Mouse (Mus musculus): ENCODE data around the gene Tpst1. TPM values are rescaled to one million over a fixed set of nuclear protein-coding genes. Genes with fewer than 3 reads are reported as not detected.

The Tpst1 gene
- polyA plus RNA-seq (2015; fragmentation: Illumina TruSeq; extraction: RNeasy Lipid Tissue Mini Kit (QIAGEN cat#74804); ENCODE audit: low read depth, low replicate concordance), result 40.9 TPM

DNA sequence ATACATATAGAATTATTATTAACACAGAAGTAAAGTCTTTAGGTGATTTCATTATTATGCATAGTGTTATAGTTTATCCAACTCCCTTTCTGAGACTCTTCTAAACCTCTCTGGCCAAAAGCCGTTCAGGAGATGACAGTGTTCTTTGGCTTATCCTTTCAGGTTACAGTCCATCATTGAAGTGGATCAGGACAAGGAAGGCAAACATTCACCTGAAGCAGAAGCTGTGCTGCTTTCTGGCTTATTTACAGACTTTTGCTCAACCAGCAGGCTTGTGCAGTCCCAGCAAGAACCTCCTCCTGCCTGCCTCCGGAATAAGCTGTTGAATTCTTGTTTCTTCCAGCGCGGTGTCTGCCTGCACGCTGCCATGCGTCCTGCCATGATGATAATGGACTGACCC is at the start of gene Tpst1:
Gene Tpst1 (plus strand): TSS at position 301 of the 400 bp plus-strand sequence.

DNA sequence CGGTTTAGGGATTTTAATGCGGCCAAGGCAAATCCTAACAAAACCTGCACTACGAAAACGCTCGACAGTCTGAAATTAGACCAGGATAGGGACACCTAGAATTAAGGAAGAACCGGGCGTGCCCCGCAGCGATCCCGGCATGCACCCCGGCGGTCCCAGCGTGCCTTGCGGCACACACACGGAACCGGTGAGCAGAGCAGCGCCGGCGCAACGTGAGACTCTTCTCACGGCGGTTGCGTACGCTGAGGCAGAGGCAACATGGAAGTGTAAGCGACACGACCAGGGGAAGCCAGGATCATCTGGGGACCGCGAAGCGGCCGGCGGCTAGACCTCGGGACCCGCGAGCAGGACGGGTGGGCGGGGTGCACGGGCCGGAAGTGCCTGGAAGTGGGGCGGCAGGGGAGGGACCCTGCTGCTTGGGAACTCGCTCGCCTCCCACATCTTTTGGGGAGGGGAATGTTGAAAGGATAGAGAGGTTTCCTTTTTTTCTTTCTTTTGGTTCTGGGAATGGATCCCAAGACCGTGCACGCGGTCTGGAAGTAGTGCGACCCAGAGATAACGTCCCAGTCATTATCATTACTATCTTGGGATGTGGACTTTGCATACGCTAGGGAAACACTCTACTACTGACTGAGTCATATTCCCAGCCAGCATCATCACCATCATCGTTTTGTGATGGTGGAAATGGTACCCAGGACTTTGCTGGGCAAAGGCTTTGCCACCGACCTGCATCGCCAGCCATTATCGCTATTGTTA is 43.8 kb upstream of the Tpst1 start, which contains the start of the genes Asl and Crcp:
Gene Asl (minus strand): TSS at position 106 of the 756 bp plus-strand sequence.
Gene Crcp (plus strand): TSS at position 149 of the 756 bp plus-strand sequence.

DNA sequence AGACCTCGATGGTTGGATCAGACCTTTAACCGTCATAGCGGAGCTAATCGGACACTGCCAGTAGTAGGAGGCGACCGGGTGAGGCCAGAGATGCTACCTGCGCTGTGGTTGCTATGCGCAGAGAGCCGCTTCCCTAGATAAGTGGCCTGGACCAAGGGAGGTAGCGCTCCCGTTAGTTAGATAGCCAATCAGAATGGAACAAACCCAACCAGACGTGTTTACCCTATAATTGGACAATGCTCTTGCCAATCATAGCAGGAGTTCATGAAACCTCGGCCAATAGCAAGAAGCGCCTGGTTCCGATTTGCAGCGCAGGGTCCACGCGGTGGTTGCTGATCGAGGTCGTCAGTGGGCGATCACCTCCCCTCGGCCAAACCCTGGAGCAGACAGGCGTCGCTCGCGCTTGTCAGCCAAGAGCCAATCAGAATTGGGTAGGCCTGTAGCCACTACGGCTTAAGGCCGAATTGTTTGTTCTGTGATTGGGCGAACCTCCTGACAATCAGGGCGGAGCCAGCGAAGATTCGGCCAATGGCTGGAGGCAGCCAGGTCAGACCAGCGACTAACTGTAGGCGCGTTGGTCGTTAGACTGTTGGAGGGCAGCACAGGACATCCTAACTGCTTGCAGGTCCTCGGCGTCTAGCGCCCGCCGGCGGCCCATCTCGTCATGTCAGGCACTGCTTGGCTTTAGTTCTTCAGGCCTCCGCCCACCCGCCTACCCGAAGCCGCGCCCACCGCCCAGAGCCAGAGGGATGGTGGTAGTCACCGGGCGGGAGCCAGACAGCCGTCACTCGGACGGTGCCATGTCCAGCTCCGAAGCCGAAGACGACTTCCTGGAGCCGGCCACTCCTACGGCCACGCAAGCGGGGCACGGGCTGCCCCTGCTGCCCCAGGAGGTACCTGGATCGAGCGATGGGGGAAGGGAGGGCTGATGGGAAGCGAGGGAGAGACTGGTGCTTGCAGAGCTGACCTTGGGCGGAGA is 71.5 kb downstream of the Tpst1 start, which contains the start of gene Kctd7:
Gene Kctd7 (plus strand): TSS at position 528 of the 979 bp plus-strand sequence.

DNA sequence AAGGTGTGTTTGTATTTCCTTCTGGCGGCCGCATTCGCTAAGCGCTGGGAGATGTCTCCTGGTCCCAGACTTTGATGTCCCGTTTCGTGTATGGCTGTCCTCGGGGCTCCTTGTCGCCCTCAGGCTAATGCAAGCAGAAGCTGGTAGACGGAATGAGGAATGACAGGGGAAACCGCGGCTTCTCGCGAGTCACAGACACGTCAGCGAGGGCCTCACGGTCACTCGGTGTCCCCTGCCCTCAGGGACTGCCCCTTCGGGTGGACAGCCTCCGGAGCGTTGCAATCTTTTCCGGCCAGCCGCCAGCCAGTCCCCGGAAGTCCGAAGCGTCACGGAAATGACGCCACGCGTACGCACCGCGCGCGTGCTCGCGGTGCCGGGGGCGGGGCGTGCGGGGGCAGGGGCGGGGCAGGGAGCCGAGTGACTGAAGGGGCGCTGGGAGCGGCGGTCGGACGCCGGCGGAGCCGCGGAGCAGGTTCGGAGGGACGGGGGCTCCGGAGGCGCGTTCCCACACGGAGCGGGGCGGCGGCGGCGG is 98.4 kb downstream of the Tpst1 start, which contains the start of gene Rabgef1:
Gene Rabgef1 (plus strand): TSS at position 376 of the 532 bp plus-strand sequence.

Other genes with a start within 250 kb of the Tpst1 start
- 20.4 TPM for gene Sumf2, start 226.3 kb upstream of the Tpst1 start, polyA plus RNA-seq (2015; fragmentation: Illumina TruSeq; extraction: RNeasy Lipid Tissue Mini Kit (QIAGEN cat#74804); ENCODE audit: low read depth, low replicate concordance)
- gene Chchd2, start 185.9 kb upstream of the Tpst1 start, polyA plus RNA-seq (2015; fragmentation: Illumina TruSeq; extraction: RNeasy Lipid Tissue Mini Kit (QIAGEN cat#74804); ENCODE audit: low read depth, low replicate concordance), result 738 TPM
- 7.1 TPM for gene Zbed5, start 177.6 kb upstream of the Tpst1 start, polyA plus RNA-seq (2015; fragmentation: Illumina TruSeq; extraction: RNeasy Lipid Tissue Mini Kit (QIAGEN cat#74804); ENCODE audit: low read depth, low replicate concordance)
- 22.4 TPM for gene Phkg1, start 174.8 kb upstream of the Tpst1 start, polyA plus RNA-seq (2015; fragmentation: Illumina TruSeq; extraction: RNeasy Lipid Tissue Mini Kit (QIAGEN cat#74804); ENCODE audit: low read depth, low replicate concordance)
- 1.6 TPM for gene Nupr1l, start 164.8 kb upstream of the Tpst1 start, polyA plus RNA-seq (2015; fragmentation: Illumina TruSeq; extraction: RNeasy Lipid Tissue Mini Kit (QIAGEN cat#74804); ENCODE audit: low read depth, low replicate concordance)
- gene Vkorc1l1, start 131.4 kb upstream of the Tpst1 start, polyA plus RNA-seq (2015; fragmentation: Illumina TruSeq; extraction: RNeasy Lipid Tissue Mini Kit (QIAGEN cat#74804); ENCODE audit: low read depth, low replicate concordance), result 47.3 TPM
- 19.3 TPM for gene Gusb, start 70.3 kb upstream of the Tpst1 start, polyA plus RNA-seq (2015; fragmentation: Illumina TruSeq; extraction: RNeasy Lipid Tissue Mini Kit (QIAGEN cat#74804); ENCODE audit: low read depth, low replicate concordance)
- 20.2 TPM for gene Asl, start 44.1 kb upstream of the Tpst1 start, polyA plus RNA-seq (2015; fragmentation: Illumina TruSeq; extraction: RNeasy Lipid Tissue Mini Kit (QIAGEN cat#74804); ENCODE audit: low read depth, low replicate concordance)
- 56.4 TPM for gene Crcp, start 44.0 kb upstream of the Tpst1 start, polyA plus RNA-seq (2015; fragmentation: Illumina TruSeq; extraction: RNeasy Lipid Tissue Mini Kit (QIAGEN cat#74804); ENCODE audit: low read depth, low replicate concordance)
- 8.3 TPM for gene Kctd7, start 71.5 kb downstream of the Tpst1 start, polyA plus RNA-seq (2015; fragmentation: Illumina TruSeq; extraction: RNeasy Lipid Tissue Mini Kit (QIAGEN cat#74804); ENCODE audit: low read depth, low replicate concordance)
- gene Rabgef1, start 98.5 kb downstream of the Tpst1 start, polyA plus RNA-seq (2015; fragmentation: Illumina TruSeq; extraction: RNeasy Lipid Tissue Mini Kit (QIAGEN cat#74804); ENCODE audit: low read depth, low replicate concordance), result 48.7 TPM
- 29.4 TPM for gene Tmem248, start 143.8 kb downstream of the Tpst1 start, polyA plus RNA-seq (2015; fragmentation: Illumina TruSeq; extraction: RNeasy Lipid Tissue Mini Kit (QIAGEN cat#74804); ENCODE audit: low read depth, low replicate concordance)
- gene Sbds, start 182.2 kb downstream of the Tpst1 start, polyA plus RNA-seq (2015; fragmentation: Illumina TruSeq; extraction: RNeasy Lipid Tissue Mini Kit (QIAGEN cat#74804); ENCODE audit: low read depth, low replicate concordance), result 110 TPM
- gene Tyw1, start 182.3 kb downstream of the Tpst1 start, polyA plus RNA-seq (2015; fragmentation: Illumina TruSeq; extraction: RNeasy Lipid Tissue Mini Kit (QIAGEN cat#74804); ENCODE audit: low read depth, low replicate concordance), result 9.8 TPM

Measured in brain, adult 10 weeks (tissue).